Mouse (Mus musculus) embryo, embryonic 9.5 days (tissue): ENCODE measurements around the gene Dchs2.
A peak's percentile ranks its signal among the peaks of the same experiment; 100 is the strongest.
"Not testable (repeated sequence)": the region's sequence is repeated elsewhere in the genome, so short reads cannot be mapped to it uniquely, and the experiment has no call there.

Experiments used
- DNase-seq: peaks from one replicate; pipeline ENCODE4 v3.0.0-alpha.2; 2017; ENCODE audit errors: extremely low spot score

Gene Dchs2

DNA sequence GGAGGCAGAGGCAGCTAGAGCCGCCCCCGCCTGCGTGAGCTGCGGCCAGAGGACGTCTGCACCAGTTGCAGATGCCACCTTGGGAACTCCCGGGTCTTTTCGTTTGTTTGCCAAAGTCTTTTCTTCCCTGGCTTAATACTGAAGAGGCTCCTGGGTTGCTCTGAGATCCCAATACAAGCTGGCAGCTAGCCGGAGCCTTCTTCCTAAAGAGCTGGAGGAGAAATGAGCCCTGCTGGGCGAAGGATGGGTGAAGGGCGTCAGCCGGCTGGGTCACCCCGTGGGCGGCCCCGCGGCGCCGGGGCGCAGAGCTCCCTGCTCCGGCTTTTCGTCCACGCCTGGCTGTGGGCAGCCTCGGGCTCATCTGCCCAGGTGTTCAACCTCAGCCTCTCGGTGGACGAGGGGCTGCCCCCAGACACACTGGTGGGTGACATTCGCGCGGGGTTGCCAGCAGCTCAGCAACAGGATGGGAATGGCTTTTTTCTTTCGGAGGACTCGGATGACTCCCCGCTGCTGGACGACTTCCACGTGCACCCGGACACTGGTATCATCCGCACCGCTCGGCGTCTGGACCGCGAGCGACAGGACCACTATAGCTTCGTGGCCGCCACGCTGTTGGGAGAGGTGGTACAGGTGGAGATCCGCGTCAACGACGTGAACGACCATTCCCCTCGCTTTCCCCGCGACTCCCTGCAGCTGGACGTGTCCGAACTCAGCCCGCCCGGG lies at the start of gene Dchs2:
Gene Dchs2 (plus strand): TSS at position 223 of the 723 bp plus-strand sequence.
- DNase-seq = peak; percentile 50

DNA sequence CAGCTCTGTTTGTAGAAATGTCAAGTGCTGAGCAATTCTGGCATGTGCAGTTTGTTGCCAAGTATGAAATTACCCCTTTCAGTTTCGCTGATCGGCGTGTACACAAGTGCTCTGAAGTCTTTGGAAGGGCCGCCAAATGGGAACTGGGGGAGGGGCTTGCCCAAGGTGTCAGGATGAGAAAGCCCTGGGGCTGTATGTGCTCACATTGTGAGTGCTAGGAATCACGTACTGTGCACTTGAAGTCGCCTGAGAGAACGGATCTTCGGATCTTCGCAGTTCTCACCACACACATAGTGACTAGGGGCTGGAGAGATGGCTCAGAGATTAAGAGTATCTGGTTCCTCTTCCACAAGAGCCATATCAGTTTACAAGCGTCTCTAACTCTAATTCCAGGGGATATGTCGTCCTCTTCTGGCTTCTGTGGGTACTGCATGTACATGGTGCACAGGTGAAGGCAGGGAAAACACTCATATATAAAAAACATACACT lies 47.1 kb upstream of the Dchs2 start:
- DNase-seq = peak; percentile 75

DNA sequence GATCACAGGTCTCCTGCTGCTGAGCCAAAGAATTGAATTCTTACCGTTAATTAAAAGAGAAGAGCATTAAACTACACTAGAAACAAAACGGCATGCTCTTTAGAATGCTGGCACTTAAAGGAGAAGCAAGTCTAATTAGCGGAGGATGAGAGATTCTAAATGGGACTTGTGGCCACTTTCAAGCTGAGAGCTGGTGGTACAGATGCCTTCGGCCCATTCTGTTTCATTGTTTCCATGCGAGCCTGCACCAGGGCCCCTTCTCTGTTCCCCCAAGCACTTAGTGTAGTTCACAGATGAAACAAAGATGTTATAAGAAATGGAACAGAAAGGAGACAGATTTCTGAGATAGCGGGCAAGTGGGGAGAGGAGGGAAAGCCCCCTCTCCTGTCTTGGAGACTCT lies 30.2 kb upstream of the Dchs2 start:
- no peak for DNase-seq

DNA sequence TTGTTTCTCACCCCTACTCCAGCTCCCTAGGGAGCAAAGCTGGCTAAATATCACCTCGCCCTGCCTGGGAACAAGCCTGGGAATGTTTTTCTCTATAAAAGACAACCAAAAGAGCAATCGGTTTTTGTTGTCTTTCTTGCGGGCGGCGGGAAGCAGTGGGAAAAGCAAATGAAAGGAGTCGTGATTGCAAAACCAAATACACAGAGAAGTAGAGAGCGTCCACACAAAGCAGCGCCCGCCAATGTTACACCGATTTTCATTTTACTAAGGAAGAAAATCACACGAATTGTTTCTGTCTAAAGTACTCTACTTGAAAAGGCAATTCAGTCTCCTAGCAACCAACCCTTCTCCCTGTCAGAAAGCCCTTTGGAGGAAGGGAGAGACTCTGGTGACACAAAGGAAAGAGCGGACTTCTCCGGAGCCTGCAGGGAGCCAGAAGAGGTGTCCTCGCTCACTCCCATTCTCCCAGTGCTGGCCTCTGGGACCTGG lies 29.2 kb upstream of the Dchs2 start:
- peak; percentile 56 for DNase-seq

DNA sequence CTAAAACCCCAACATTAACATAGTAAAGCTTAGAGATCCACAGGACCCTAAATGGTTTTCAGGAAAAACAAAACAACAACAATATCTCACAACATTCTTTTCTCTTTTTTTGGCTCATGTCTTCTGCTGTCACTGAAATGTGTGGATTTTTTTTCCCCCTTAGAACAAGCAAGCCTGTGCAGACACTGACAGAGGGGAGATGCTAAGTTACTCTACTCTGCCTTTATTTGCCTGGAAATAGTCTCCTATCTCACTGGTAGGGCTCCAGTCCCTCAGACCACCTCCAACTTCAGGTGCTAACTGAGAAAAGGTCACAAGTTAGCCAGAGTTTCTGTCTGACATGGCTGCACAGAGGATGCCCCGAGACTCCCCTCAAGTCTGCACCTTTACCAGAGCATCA lies 28.6 kb upstream of the Dchs2 start:
- no peak for DNase-seq

DNA sequence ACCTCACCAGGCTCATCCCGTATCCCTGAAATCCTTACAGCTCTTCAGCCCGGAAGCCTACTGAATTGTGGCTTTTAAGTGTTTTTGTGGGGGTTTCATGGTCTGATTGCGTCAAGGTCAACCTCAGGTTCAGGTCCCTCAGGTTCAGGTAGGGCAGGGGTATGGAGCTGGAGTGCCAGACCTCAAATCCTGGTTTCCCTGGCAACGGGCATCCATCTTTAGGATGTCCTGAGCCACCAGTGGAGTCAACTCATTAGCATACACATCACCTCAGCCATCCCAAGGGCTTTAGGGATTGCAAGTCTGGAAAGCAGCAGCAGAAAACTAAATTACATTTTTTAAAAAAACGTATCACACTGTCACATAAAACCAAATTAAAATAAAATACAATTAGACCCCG lies 28.1 kb upstream of the Dchs2 start:
- DNase-seq = no peak

DNA sequence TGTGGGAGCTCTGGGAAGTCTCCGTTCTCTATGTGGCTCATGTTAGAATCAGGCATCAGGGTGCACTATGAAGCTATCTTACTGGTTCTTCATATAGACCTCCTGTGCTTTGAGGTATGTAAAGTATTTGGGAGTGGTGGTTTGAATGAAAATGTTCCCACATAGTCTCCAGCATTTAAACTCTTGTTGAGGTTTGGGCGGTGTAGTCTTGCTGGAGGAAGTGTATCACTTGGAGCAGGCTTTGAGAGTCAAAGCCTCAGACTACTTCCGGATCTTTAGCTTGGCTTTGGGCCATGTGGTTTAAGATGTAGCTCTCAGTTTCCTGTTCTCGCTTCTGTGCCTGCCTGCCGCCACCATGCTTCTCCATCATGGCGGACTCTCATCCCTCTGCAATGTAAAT lies 25.5 kb upstream of the Dchs2 start:
- DNase-seq = no peak

DNA sequence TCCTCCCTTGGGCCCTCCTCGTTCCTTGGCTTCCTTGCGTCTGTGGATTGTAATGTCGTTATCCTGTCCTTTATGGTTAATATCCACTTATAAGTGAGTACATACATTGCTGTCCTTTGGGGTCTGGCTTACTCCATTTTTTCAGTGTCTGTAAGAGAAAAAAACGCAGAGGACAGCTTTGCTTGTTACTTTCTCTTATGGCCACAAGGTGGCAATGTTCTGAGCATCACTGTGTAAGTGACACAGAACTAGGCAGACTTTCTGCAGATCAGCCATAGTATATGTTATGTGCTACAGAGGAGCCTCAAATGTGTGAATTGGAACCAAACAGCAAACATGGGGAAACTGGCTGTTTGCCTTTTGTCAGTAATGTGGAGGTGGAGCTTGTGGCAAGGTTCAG lies 17.6 kb upstream of the Dchs2 start:
- peak; percentile 40 for DNase-seq

DNA sequence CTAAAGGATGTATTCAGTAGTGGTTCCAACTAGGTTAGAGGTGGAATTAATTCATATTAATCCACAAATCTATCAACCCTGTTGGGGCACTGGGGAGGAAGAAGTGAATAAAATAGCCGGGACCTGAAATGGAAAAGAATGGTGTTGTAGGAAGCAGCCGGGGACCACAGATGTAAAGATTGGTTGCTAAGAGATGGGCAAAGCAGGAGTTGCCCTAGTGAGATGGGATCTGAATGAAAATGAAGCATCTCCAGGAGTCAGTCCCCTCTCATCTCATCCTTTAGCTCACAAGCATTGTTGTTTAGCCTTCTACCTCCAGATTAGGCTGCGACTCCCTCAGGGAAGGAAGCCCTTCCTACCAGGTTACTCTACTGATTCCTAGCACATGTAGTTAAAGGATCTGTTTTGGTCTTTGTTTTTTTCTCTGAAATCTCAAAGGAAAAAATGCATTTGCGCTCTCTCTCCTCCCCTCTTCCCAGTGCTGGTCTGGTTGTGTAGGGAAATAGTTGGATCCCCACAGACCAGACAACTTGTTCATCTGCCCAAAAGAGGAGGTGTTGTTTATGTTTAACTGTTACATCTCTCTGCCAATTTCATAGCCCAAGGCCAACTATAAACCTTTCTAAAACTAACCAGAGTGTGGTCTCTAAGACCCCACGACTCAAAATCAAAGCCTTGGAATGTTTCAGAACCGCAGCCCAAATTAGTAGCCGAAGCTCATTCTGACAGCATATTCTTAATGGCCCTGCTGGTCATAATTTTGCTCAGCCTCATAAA lies 16.1 kb upstream of the Dchs2 start:
- DNase-seq = no peak

DNA sequence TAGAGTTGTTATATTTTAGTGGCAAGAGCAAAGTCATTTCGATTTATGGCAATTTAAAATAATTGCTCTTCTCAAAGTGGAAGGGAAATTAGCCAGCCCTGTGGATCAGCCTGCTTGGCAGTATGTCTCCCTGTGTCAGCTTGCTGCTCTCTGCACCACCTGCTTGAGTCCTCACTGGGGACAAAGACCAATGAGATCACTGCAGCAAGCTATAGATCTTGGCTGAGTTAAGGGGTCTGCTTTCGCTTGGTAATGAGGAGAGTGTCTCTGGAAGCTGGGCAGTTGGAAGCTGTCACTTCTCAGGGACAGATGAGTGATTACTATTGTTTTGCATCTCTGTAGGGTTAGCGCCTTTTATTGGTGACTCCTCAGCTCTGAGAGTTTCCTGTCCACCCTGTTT lies 14.9 kb upstream of the Dchs2 start:
- DNase-seq = no peak

DNA sequence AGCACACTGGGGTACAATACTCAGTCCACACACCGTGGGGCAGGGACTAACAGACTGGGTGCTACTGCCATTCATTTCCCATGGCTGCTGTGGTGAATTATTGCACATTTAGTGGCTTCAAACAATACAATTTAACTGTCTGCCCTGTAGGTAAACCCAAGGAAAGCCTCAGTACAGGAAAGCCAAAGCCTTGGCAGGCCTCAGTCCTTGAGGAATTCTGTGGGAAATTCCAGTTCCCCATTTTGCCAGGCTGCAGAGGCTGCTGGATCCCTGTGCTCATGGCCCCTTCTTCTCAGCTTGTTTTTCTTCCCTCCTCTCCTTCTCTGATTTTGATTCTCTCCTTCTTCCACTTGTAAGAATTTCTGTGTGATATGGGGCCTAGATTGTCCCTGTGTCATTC lies 12.8 kb upstream of the Dchs2 start:
- no peak for DNase-seq

DNA sequence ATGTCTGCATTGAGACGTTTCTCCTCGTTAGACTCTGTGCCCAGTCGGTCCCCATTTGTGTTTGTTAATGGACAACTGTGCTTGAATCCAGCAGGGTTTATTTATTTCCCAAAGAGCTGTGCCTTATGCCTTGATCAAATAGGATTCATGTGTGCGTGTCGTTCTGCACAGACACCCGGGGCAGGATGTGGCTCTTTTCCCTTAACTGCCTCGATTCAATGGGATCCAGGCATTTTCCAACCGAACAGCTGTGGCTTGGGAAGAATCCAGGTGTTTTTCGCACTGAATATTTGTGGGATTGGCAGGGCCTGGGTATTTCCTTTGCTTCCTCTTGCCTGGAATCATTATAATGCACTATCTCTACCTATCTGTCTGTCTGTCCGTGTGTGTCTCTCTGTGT lies 10.2 kb upstream of the Dchs2 start:
- no peak for DNase-seq

DNA sequence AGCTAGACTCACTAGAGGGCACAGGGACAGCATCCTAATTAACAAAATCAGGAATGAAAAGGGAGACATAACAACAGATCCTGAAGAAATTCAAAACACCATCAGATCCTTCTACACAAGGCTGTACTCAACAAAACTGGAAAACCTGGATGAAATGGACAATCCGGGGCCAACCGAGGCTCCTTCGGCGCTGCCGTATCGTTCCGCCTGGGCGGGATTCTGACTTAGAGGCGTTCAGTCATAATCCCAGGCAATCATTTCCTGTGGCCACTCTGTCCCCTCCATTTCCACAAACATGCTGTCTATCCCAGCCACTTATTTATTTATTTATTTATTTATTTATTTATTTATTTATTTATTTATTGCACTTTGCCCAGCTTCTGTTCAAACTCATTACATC lies 3.8 kb upstream of the Dchs2 start:
- DNase-seq = not testable (repeated sequence)

DNA sequence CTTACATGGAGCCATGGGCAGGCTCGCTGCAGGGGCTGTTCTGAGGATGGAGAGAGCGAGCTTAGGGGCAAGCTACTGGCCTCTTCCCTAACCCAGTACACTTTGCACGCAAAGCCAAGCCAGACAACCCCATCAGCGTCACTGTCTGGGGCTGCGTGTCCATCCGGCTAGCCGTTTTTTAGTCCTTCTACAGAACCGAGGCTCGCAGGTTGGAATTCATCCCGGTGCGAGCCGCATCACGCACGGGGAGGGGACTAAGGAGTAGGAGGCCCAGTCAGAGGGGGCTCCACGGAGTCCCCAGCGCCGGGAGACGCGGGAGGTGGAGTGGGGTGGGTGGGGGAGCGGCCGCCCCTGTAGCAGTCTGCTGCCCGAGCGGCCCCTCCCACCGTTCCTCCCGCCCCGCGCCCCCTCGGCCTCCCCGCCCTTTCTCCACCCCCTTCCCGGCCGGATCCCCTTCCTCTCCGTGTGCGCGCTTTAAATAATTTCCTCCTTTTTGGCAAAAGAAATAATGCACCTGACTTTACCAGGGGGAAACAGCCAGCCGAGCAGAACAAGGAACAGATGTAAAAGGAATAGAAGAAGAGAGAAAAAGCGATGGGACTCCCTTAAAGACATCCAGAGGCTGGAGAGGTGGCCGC lies 541 bp upstream of the Dchs2 start:
- peak; percentile 56 for DNase-seq

DNA sequence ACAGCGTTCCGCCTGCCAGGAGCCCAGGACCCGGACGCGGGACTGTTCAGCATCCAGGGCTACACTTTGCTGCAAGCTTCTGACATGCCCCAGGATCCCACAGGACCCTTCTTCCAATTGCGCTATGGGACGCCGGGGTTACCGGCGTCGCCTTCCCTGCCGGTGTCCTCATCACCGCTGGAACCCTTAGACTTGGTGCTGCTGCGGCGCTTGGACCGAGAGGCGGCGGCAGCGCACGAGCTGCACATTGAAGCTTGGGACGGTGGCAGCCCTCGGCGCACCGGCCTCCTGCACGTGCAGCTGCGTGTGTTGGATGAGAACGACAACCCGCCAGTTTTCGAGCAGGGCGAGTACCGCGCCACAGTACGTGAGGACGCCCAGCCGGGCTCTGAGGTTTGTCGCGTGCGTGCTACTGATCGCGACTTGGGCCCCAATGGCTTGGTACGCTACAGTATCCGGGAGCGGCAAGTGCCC lies 738 bp downstream of the Dchs2 start:
- peak; percentile 45 for DNase-seq

DNA sequence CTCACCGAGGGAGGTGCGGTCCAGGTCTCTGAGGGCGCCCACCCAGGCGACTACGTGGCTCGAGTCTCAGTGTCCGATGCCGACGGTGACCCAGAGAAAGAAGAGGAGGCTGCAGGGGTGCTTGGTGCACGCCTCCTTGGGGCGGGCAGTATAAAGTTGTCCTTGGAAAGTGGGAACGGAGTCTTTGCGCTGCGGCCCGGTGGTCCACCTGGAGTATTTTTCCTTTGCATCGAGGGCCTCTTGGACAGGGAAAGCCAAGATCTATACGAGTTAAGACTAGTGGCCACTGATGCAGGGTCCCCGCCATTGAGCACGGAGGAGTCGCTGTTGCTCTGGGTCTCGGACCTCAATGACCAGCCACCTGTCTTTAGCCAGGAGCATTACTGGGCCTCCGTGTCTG lies 1.4 kb downstream of the Dchs2 start:
- DNase-seq = no peak

DNA sequence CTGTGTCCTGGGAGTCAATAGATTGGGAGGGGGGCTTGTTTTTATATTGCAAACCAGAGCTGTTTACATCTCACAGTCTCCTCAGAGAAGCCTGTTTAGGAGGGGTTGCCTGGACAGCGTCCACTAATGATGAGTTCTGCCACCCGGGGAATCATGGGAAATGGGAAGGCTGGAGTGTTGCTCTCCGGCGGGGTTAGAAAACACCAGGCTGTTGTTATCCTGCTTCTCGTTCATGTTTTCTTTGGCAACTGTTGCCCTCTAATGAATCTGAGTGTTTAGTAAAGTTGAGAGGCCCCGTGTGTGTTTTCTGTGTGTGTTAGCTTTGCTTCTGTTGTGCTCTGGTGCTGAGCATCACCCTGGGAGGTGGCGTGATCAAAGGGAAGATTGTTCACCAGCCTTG lies 8.7 kb downstream of the Dchs2 start:
- no peak for DNase-seq

DNA sequence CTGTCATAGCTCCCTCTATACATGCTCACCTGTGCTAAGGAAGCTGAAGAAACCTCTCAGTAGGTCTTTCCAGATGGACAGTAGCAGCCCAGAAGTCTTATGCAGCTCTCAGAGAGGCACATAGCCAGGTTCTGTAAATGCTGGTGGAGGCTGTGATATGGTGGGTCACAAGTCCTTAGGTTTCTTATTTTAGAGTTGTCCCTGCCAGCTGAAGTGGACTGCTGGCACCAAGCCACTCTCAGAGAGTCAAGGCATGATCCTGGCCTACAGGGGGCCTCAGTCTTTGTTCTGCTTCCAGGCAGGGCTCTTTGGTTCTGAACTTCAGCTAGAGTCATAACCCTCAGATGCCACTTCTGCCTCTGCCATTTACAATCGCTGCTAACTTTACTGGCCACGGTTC lies 11.1 kb downstream of the Dchs2 start:
- DNase-seq = no peak

DNA sequence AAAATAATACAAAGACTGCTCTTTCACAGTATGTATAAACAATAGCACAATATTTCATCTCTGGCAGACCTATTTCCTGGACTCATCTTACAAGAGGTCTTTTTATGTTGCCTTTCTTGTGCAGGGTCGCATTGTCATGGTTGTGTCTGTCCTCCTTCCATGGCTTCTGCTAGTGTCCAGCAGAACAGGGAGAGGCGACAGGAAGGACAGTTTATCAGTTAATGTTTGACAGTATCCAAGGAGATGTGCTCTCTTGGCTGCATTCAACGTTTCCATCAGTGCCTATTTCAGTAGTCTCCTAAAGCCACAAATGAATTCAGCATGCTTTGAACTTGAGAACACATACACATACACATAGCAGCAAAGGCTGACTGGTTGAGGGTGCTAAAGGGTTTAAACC lies 17.9 kb downstream of the Dchs2 start:
- DNase-seq = no peak

DNA sequence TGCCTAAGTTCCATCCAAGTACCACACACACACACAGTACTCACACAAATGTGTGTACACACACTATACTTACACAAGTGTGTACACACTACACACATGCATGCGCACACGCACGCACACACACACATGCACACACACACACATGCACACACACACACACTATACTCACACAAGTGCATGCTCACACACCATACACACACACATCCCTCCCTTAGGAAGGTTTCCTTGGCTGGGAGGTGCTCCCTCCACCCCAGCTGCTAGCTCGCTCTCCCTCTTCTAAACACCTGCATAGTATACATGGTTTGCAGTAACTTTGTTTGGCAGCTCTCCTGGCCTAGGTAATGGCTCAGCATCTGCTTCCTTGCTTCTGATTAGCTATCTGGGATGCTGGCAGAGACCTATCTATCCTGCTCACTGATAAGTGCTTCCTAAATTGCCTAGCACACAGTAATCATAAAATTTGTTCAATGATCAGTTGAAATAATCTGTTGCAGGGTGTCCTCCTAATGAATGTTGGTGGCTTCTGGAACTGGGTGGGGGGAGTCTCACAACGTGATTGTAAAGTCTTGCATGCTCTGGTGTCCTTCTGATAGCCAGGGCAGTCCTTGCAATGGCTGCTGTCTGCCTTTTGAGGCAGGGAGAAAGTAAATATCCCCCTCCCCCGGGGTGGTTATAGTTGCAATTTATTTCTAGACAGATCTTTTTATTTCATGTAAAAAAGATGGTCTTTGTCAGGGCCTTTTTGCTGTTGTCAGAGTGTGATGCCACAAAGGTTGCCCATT lies 19.7 kb downstream of the Dchs2 start:
- no peak for DNase-seq

DNA sequence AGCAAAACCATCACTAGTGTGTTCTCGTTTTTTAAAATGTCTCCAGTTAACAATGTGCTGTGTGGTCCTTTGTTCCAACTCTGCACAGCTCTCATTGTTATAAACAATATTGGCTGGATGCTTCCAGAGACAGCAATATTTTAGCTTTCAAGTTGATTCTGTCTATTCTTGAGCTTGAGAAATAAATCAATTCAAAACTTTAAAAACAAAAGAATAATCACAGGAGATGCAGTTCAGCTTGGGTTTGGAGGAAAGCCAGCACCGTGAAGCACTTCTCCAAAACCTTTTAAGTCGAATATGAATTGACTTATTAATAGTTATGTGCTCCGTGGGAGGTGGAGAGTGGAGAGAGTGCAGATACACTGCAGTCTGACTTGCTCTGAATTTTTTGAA lies 20.3 kb downstream of the Dchs2 start:
- DNase-seq = no peak

DNA sequence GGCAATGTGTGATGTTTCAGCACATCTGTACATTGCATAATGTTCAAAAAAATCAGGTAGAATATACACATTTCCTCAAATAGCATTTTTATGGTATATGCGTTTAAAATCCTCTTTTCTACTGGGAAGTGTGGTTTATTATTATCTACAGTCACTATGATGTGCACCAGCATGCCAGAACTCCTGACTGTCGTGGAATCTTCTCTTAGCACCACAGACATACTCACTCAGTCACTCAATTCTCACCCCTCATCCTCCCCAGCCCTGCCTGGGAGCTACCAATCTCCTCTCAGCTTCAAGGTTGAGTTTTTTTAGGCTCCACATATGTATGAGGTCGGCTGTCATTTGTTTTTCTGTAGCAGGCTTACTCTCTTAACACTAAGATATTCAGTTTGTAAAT lies 20.8 kb downstream of the Dchs2 start:
- DNase-seq = no peak
